Comparison of ENCODE assay signal across 8 mouse cellular contexts in the genomic region with DNA sequence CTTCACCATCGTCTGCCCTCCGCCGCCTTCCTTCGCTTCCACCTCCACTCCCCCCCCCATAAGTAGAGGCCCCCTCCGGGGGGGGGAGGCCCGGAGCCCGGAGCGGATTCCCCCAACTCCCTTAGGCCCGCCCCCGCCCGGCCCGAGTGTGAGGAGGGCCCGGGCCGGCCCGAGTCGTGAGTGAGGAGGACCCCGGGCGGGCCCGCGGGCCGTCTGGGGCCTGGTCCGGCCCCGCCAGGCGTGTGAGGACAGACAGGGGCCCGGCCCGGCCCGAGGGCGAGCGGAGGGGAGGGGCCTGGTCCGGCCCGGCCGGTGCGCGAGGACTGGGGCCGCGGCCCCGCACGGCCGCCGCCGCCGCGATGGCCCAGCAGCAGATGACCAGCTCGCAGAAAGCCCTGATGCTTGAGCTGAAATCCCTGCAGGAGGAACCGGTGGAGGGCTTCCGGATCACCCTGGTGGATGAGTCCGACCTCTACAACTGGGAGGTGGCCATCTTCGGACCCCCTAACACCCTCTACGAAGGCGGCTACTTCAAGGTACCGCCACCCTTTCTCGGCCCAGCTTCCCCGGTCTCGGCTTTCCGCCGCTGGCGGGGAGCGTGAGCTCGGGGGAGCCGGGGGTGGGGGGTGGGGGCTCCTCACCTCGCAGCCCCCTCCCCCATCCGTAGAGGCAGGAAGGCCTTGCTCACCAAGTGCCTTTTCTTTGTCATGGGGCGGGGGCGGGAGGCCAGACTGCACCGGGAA. TPM values are rescaled to one million over a fixed set of nuclear protein-coding genes. Genes with fewer than 3 reads are reported as not detected.
DNase-seq lines count a peak whose midpoint lies in the region; ATAC-seq and TF ChIP-seq lines count a peak whose summit lies in the region.

A gene (plus strand): TSS at position 33 of the 743 bp plus-strand sequence.

- TF ChIP-seq RAD21 in MEL (IDR thresholded peaks at IDR 0.05; ENCODE audit: low read depth, low read length), result no peak

- H3K36me3 ChIP-seq in MEL (ENCODE audit: control insufficient read depth in 1 of 2, insufficient read depth in 2 of 2, low read length in 2 of 2), result peaks cover 0 to 31% of the 10 kb centered on the region in 2 experiments; a peak in 2 of 4 replicates
- H3K36me3 ChIP-seq in lung, postnatal 0 days (ENCODE audit: insufficient read depth, low read length), result no peaks in the 10 kb centered on the region

- TF ChIP-seq POLR2A in MEL (IDR thresholded peaks at IDR 0.05; ENCODE audit: control insufficient read depth in 1 of 2, insufficient read depth in 1 of 2, low read depth in 1 of 2, low read length in 2 of 2, poor library complexity in 1 of 2), result peak in 1 of 2 experiments; percentile 64; a peak in 3 of 4 replicates
- TF ChIP-seq POLR2A in cerebellum, adult 2 months (IDR thresholded peaks at IDR 0.05; ENCODE audit: borderline replicate concordance, insufficient read depth, low read length), result peak; percentile 16; the same call in 1 of the 2 replicates

- peaks cover 20 to 21% of the 10 kb centered on the region in 2 experiments for H3K4me1 ChIP-seq in MEL (ENCODE audit: control insufficient read depth in 1 of 2, insufficient read depth in 2 of 2, low read length in 2 of 2)
- no peaks in the 10 kb centered on the region for H3K4me1 ChIP-seq in cerebellum, adult 2 months (ENCODE audit: control insufficient read depth, insufficient read depth, low read length)
- H3K4me1 ChIP-seq in lung, postnatal 0 days (ENCODE audit: insufficient read depth, low read depth, low read length), result peaks cover 5% of the 10 kb centered on the region; the same call in 1 of the 2 replicates

- peak within 1 kb of the TSS; percentile 94 for H3K4me3 ChIP-seq in MEL (ENCODE audit: control insufficient read depth in 1 of 2, insufficient read depth in 1 of 2, low read depth in 2 of 2, low read length in 2 of 2)
- H3K4me3 ChIP-seq in cerebellum, adult 2 months (replicated peaks; ENCODE audit: insufficient read depth, low read depth, low read length), result peak within 1 kb of the TSS; percentile 98
- H3K4me3 ChIP-seq in lung, postnatal 0 days (ENCODE audit: low read depth, low read length), result peak within 1 kb of the TSS; percentile 92

- H3K79me2 ChIP-seq in MEL (ENCODE audit: control insufficient read depth, insufficient read depth, low read length, poor library complexity), result peaks cover 24% of the 10 kb centered on the region

- no peaks in the 10 kb centered on the region for H3K27me3 ChIP-seq in MEL (ENCODE audit: control insufficient read depth in 1 of 2, insufficient read depth in 2 of 2, low read length in 2 of 2)
- H3K27me3 ChIP-seq in cerebellum, adult 2 months (ENCODE audit: control insufficient read depth, insufficient read depth, low read length), result no peaks in the 10 kb centered on the region
- H3K27me3 ChIP-seq in lung, postnatal 0 days (replicated peaks; ENCODE audit: insufficient read depth, low read length), result no peaks in the 10 kb centered on the region

- peak within 1 kb of the TSS; percentile 65 for H3K4me2 ChIP-seq in lung, postnatal 0 days (replicated peaks; ENCODE audit: low read depth, low read length)

- peak; percentile 63 for DNase-seq in MEL (ENCODE audit: low read depth, low spot score)
- DNase-seq in cerebellum, adult 2 months, result peak in 1 of 2 experiments; percentile 78
- peak; percentile 74 for DNase-seq in heart, postnatal 4 days
- DNase-seq in layer of hippocampus, adult 8-10 months (ENCODE audit: low spot score in 2 of 2), result peak in 1 of 2 experiments; percentile 29
- DNase-seq in lung, postnatal 0 days (ENCODE audit: low spot score), result peak; percentile 88
- peak; percentile 43 for DNase-seq in ovary, postnatal 10 days (ENCODE audit: low spot score)
- peak; percentile 73 for DNase-seq in thymus, postnatal 25 days

- no peaks in the 10 kb centered on the region for H3K9me3 ChIP-seq in MEL (replicated peaks; ENCODE audit: insufficient read depth, low read length)
- no peaks in the 10 kb centered on the region for H3K9me3 ChIP-seq in lung, postnatal 0 days (ENCODE audit: low read length)

- TF ChIP-seq EP300 in MEL (IDR thresholded peaks at IDR 0.05; ENCODE audit: low read depth in 1 of 2, low read length in 2 of 2), result no peak
- TF ChIP-seq EP300 in lung, postnatal 0 days (IDR thresholded peaks at IDR 0.05), result no peak

- under 1% methylated on average over 57 of the region's 65 CpGs for WGBS in cerebellum, adult 2 months
- WGBS in lung, postnatal 0 days, result under 1% methylated on average over 47 of the region's 65 CpGs

- H3K27ac ChIP-seq in MEL (ENCODE audit: control insufficient read depth, low read depth, low read length), result peak within 1 kb of the TSS; percentile 82
- H3K27ac ChIP-seq in cerebellum, adult 2 months (ENCODE audit: insufficient read depth, low read length), result peak within 1 kb of the TSS; percentile 99
- H3K27ac ChIP-seq in lung, postnatal 0 days (ENCODE audit: low read length), result peak within 1 kb of the TSS; percentile 98

- peak; percentile 38 for ATAC-seq in frontal cortex, adult (ENCODE audit: low TSS enrichment)
- peak; percentile 83 for ATAC-seq in lung, postnatal 0 days

- no peak for TF ChIP-seq CTCF in MEL (IDR thresholded peaks at IDR 0.05 in 2 of 3, conservative IDR thresholded peaks at IDR 0.05 in 1 of 3; ENCODE audit: control insufficient read depth in 1 of 3, insufficient read depth in 1 of 3, low read depth in 2 of 3, low read length in 3 of 3, poor library complexity in 1 of 3, severe bottlenecking in 1 of 3)
- no peak for TF ChIP-seq CTCF in cerebellum, adult 2 months (IDR thresholded peaks at IDR 0.05; ENCODE audit: borderline replicate concordance, insufficient read depth, low read depth, low read length)
- peak; percentile 20 for TF ChIP-seq CTCF in lung, postnatal 0 days (IDR thresholded peaks at IDR 0.05)

- peak within 1 kb of the TSS; percentile 98 for H3K9ac ChIP-seq in MEL (ENCODE audit: control insufficient read depth, low read depth, low read length, poor library complexity, severe bottlenecking)
- peak within 1 kb of the TSS; percentile 95 for H3K9ac ChIP-seq in lung, postnatal 0 days (replicated peaks; ENCODE audit: low read depth)

TF ChIP-seq in MEL, 35 proteins besides CTCF, POLR2A, EP300 and RAD21:
- TF ChIP-seq MAZ (IDR thresholded peaks at IDR 0.05; ENCODE audit: low read depth, low read length) (no peak), UBTF (IDR thresholded peaks at IDR 0.05; ENCODE audit: borderline replicate concordance, insufficient read depth, low read depth, low read length) (no peak; the same call in 1 of the 2 replicates), KAT2A (conservative IDR thresholded peaks at IDR 0.05; ENCODE audit: low read depth, low read length) (no peak), GABPA (IDR thresholded peaks at IDR 0.05; ENCODE audit: low read depth, low read length) (no peak), ZKSCAN1 (IDR thresholded peaks at IDR 0.05; ENCODE audit: low read depth, low read length) (no peak), ETS1 (IDR thresholded peaks at IDR 0.05; ENCODE audit: low read depth, low read length) (no peak), CHD1 (IDR thresholded peaks at IDR 0.05; ENCODE audit: low read depth, low read length) (no peak), ZMIZ1 (IDR thresholded peaks at IDR 0.05; ENCODE audit: low read depth, low read length) (no peak), NRF1 (IDR thresholded peaks at IDR 0.05; ENCODE audit: insufficient read depth, low read depth, low read length, poor library complexity, severe bottlenecking) (no peak), JUND (IDR thresholded peaks at IDR 0.05; ENCODE audit: low read depth, low read length) (no peak), USF2 (IDR thresholded peaks at IDR 0.05; ENCODE audit: borderline replicate concordance in 1 of 2, insufficient read depth in 1 of 2, low read depth in 1 of 2, low read length in 2 of 2) (no peak), GATA1 (IDR thresholded peaks at IDR 0.05; ENCODE audit: low read depth, low read length) (no peak), MAX (IDR thresholded peaks at IDR 0.05; ENCODE audit: low read length) (no peak), MXI1 (IDR thresholded peaks at IDR 0.05; ENCODE audit: low read depth, low read length) (no peak)

RNA-seq across cellular contexts. Expression of the gene that starts here (rescaled TPM):
- total RNA-seq in MEL (2012; rRNA removed), result 24.5 and 28.2 TPM in 2 replicates
- polyA plus RNA-seq in MEL (2012; ENCODE audit: insufficient read depth in 1 of 2, insufficient read length in 2 of 2, low read depth in 1 of 2, low replicate concordance in 2 of 2, missing spikeins in 1 of 2), result 10 to 100 TPM; 70.1 to 94.1 TPM
- 109 and 135 TPM in 2 replicates for polyA plus RNA-seq in cerebellum, adult 2 months (2012; rRNA removed)
- 100 to 1,000 TPM; 120 to 121 TPM for total RNA-seq in heart, postnatal 4 days (2021)
- 10 to 100 TPM; 76.8 to 93.6 (median 82.0) TPM for total RNA-seq in layer of hippocampus, adult 8-10 months (2022)
- polyA plus RNA-seq in lung, postnatal 0 days (2015; fragmentation: Nextera tagmentation; extraction: Ambion mirVana), result 77.9 and 81.6 TPM in 2 replicates
